Mouse (Mus musculus): ENCODE measurements around the gene Procr. TPM values are rescaled to one million over a fixed set of nuclear protein-coding genes. Genes with fewer than 3 reads are reported as not detected.

Gene Procr
- polyA plus RNA-seq, 1 experiment: 9.0 TPM

DNA sequence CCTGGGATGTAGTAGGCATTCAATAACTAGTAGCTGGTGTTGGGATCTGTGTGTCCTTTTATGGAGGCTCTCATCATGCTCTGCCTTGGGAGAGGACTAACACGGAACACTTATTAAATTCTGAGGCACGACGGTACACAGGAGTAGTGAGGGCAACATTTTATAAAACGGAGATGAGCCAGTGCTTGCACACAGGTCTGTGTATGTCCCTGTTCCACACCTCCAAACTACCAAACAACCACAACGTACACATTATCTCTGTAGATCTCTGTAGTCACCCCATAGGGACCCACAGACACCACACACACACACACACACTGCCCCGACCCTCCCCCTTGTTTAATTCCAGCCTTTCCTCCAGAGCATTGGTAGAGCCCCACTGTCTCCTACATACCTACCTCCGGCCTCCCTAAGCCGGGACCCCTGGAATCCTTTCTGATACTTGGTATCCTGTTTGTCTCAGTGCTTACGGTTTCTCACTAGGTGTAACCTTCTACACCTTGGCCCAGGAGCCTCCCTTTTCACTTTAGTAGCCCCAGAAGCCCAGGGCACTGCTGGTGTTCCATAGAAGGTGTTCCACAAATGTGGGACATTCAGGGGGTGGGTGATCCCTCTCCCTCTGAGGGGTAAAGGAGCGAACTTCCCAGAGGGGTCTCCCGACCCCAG lies 23.5 kb downstream of the Procr start:
- no peaks in the 10 kb centered on the region for H3K36me3 ChIP-seq (ENCODE audit: control insufficient read depth, insufficient read depth, low read length)
- no peak for DNase-seq (ENCODE audit: low read depth in 1 of 2, low spot score in 2 of 2)
- no peak overlapping the region for H3K4me3 ChIP-seq (ENCODE audit: extremely low read depth, insufficient read depth, insufficient read length)
- 60% methylated on average over 11 of the region's 11 CpGs for WGBS
- no peak overlapping the region for H3K27ac ChIP-seq (ENCODE audit: insufficient read depth, low read length)
- peaks cover 21% of the 10 kb centered on the region for H3K27me3 ChIP-seq (ENCODE audit: control insufficient read depth, insufficient read depth, low read length)
- TF ChIP-seq POLR2A (IDR thresholded peaks at IDR 0.05; ENCODE audit: low read depth, low read length) (no peak), CTCF (IDR thresholded peaks at IDR 0.05; ENCODE audit: extremely low read depth, insufficient read depth, insufficient read length, insufficient replicate concordance) (no peak)
- no peaks in the 10 kb centered on the region for H3K4me1 ChIP-seq (ENCODE audit: control insufficient read depth, insufficient read depth, insufficient read length)

DNA sequence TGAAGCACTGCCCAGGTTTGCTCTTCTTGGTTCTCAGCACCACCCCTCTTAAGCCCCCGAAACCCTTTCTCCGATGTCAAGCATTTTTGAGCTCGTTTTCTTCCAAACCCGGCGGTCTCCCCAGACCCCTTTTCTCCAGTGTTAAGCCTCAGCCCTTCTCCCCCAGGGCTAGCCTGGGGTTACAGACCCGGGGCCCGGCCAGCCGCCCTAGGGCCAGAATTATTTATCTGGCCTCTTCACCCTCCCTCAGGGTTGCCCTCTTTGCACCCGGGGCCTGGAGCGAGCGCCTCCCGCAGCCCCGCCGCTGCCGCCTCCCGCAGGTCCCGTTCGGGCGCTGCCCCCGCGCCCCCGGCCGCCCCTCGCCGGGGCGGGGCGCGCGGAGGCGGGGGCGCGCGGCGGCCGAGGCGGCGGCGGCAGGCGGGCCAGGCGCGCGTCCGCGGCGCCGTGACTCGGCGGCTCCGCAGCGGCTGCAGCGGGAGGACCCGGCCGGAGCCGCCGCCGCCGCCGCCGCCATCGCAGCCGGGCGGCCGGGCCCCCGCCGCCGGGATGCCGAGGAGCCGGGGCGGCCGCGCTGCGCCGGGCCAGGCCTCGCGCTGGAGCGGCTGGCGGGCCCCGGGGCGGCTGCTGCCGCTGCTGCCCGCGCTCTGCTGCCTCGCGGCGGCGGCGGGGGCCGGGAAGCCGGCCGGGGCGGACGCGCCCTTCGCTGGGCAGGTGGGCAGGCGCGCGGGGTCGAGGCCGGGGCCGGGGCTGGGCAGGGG lies 24.2 kb downstream of the Procr start, which contains the start of gene Mmp24:
Mmp24 (plus strand) TSS at position 416 of the 758 bp plus-strand sequence.
- no peaks in the 10 kb centered on the region for H3K4me1 ChIP-seq (ENCODE audit: control insufficient read depth, insufficient read depth, insufficient read length)
- no peak within 1 kb of the TSS for H3K27ac ChIP-seq (ENCODE audit: insufficient read depth, low read length)
- H3K27me3 ChIP-seq (ENCODE audit: control insufficient read depth, insufficient read depth, low read length): peaks cover 21% of the 10 kb centered on the region
- TF ChIP-seq CTCF (IDR thresholded peaks at IDR 0.05; ENCODE audit: extremely low read depth, insufficient read depth, insufficient read length, insufficient replicate concordance): no peak
- no peak for TF ChIP-seq POLR2A (IDR thresholded peaks at IDR 0.05; ENCODE audit: low read depth, low read length)
- DNase-seq (ENCODE audit: low read depth in 1 of 2, low spot score in 2 of 2): no peak
- H3K36me3 ChIP-seq (ENCODE audit: control insufficient read depth, insufficient read depth, low read length): no peaks in the 10 kb centered on the region
- 17% methylated on average over 100 of the region's 100 CpGs for WGBS
- no peak within 1 kb of the TSS for H3K4me3 ChIP-seq (ENCODE audit: extremely low read depth, insufficient read depth, insufficient read length)

DNA sequence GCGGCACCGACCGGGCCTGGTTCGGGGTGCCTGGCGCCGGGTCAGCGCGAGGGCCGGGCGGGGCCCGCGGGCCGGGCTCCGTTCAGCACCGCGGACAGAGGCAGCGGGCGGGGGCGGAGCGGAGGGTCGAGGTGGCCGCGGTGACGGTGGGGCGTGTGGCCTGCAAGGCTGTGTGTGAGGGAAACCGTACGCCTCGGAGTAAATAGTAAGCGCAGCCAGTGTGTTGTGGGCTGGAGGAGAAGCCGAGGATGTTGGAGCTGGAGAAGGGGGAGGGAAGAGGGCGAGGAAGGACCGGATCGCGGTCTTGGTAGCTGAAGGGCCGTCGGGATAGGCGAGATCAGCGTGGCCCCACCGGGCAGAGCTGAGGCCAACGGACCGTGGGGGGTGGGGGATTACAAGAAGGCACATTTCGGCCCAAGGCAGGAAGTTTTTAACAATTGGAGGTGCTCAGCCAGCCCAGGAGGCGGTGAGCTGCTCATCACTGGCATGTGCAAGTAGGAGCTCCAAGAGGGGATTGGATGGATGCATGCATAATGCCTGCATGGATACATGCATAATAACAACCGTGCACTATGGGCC lies 24.9 kb downstream of the Procr start:
- Histone ChIP-seq H3K36me3 (ENCODE audit: control insufficient read depth, insufficient read depth, low read length) (no peaks in the 10 kb centered on the region), H3K4me3 (ENCODE audit: extremely low read depth, insufficient read depth, insufficient read length) (no peak overlapping the region), H3K4me1 (ENCODE audit: control insufficient read depth, insufficient read depth, insufficient read length) (no peaks in the 10 kb centered on the region), H3K27me3 (ENCODE audit: control insufficient read depth, insufficient read depth, low read length) (peaks cover 21% of the 10 kb centered on the region), H3K27ac (ENCODE audit: insufficient read depth, low read length) (no peak overlapping the region)
- DNase-seq (ENCODE audit: low read depth in 1 of 2, low spot score in 2 of 2): peak in 1 of 2 experiments; percentile 10
- WGBS: 3% methylated on average over 39 of the region's 44 CpGs
- TF ChIP-seq POLR2A (IDR thresholded peaks at IDR 0.05; ENCODE audit: low read depth, low read length): no peak
- no peak for TF ChIP-seq CTCF (IDR thresholded peaks at IDR 0.05; ENCODE audit: extremely low read depth, insufficient read depth, insufficient read length, insufficient replicate concordance)

DNA sequence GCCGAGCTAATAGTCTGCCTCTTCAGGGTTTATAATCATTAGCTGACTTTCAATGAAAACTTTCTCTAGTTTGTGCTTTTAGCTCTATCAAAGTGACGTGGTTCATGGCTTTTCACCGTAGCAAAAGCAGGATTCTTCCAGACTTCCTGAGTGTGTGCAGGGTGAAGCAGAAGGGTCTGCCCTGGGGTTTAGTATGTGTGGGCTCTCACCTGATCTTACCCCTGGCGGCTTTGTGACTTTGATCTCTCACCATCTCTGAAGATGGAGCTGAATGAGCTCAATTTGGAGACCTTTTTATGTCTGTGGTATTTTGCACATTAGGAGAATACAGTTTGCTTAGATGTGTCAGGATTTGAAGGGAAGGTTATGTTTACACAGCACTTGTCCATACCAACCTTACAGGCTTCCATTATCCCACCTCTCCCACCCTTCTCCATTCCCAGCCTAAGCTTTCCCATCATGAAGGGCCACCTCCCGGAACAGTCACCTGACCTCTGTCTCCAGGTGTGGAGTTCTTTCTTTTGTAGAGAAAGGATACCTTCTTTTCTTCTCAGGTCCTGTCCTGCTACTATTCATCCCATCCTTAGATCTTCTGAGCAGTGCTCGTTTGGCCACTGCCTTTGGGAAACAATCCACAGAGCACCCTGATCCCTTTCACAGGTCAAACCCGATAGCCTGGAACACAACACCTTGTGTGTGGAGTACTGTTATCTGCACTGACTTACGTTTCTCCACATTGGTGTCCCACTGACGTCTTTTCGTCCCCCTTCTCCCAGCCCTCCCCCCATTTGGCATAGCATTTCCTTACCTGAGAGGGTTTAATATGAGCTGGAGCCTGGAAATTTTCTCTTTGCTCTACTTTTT lies 26.1 kb downstream of the Procr start:
- Histone ChIP-seq H3K27ac (ENCODE audit: insufficient read depth, low read length) (no peak overlapping the region), H3K36me3 (ENCODE audit: control insufficient read depth, insufficient read depth, low read length) (no peaks in the 10 kb centered on the region), H3K4me1 (ENCODE audit: control insufficient read depth, insufficient read depth, insufficient read length) (no peaks in the 10 kb centered on the region), H3K27me3 (ENCODE audit: control insufficient read depth, insufficient read depth, low read length) (peaks cover 21% of the 10 kb centered on the region), H3K4me3 (ENCODE audit: extremely low read depth, insufficient read depth, insufficient read length) (no peak overlapping the region)
- TF ChIP-seq POLR2A (IDR thresholded peaks at IDR 0.05; ENCODE audit: low read depth, low read length): no peak
- TF ChIP-seq CTCF (IDR thresholded peaks at IDR 0.05; ENCODE audit: extremely low read depth, insufficient read depth, insufficient read length, insufficient replicate concordance): no peak
- DNase-seq (ENCODE audit: low read depth in 1 of 2, low spot score in 2 of 2): no peak
- 71% methylated on average over 10 of the region's 10 CpGs for WGBS

DNA sequence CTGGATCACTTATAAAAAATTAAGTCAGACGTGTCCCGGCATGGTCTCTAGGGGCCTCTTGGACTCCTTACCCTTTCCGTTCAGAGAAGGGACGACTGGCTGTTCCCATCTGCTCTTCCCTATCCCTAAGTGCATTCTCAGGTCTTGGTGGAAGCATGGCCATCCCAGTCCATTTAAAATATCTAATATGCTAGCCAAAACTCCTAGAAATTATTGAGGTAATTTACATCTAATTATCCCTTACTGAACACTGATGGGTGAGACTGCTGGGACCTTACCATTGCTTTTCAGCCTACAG lies 26.7 kb downstream of the Procr start:
- no peaks in the 10 kb centered on the region for H3K4me1 ChIP-seq (ENCODE audit: control insufficient read depth, insufficient read depth, insufficient read length)
- H3K4me3 ChIP-seq (ENCODE audit: extremely low read depth, insufficient read depth, insufficient read length): no peak overlapping the region
- H3K27me3 ChIP-seq (ENCODE audit: control insufficient read depth, insufficient read depth, low read length): peaks cover 21% of the 10 kb centered on the region
- WGBS: 86% methylated on average over 4 of the region's 4 CpGs
- no peaks in the 10 kb centered on the region for H3K36me3 ChIP-seq (ENCODE audit: control insufficient read depth, insufficient read depth, low read length)
- no peak for TF ChIP-seq POLR2A (IDR thresholded peaks at IDR 0.05; ENCODE audit: low read depth, low read length)
- TF ChIP-seq CTCF (IDR thresholded peaks at IDR 0.05; ENCODE audit: extremely low read depth, insufficient read depth, insufficient read length, insufficient replicate concordance): no peak
- DNase-seq (ENCODE audit: low read depth in 1 of 2, low spot score in 2 of 2): no peak
- no peak overlapping the region for H3K27ac ChIP-seq (ENCODE audit: insufficient read depth, low read length)

DNA sequence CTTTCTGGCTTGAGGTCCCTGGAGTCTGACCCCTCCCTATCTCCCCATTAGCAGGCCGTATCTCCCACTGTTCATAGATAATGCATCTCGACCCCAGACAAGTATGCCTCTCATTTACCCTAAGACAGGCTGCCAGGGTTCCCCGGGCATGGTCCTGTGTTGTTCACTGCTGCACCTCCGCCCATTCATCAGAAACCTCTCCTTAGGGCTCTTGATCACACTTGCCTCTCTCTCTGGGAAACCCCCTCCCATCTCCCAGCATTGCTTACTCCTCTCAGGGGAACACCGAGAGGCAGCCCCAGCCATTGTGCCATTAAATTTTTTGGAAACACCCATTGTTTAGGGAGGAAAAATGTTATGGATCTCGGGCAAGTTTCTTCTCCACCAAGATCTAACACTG lies 27.1 kb downstream of the Procr start:
- TF ChIP-seq CTCF (IDR thresholded peaks at IDR 0.05; ENCODE audit: extremely low read depth, insufficient read depth, insufficient read length, insufficient replicate concordance) (no peak), POLR2A (IDR thresholded peaks at IDR 0.05; ENCODE audit: low read depth, low read length) (no peak)
- Histone ChIP-seq H3K4me1 (ENCODE audit: control insufficient read depth, insufficient read depth, insufficient read length) (no peaks in the 10 kb centered on the region), H3K27me3 (ENCODE audit: control insufficient read depth, insufficient read depth, low read length) (peaks cover 21% of the 10 kb centered on the region), H3K36me3 (ENCODE audit: control insufficient read depth, insufficient read depth, low read length) (no peaks in the 10 kb centered on the region), H3K27ac (ENCODE audit: insufficient read depth, low read length) (no peak overlapping the region), H3K4me3 (ENCODE audit: extremely low read depth, insufficient read depth, insufficient read length) (no peak overlapping the region)
- WGBS: 80% methylated on average over 6 of the region's 6 CpGs
- no peak for DNase-seq (ENCODE audit: low read depth in 1 of 2, low spot score in 2 of 2)

Data from spleen, adult 2 months (tissue).